Mouse (Mus musculus): ENCODE data around the gene Myo10.

The Myo10 gene

GRCm38 (mm10) chr15:25797888-25798287 lies 175.6 kb downstream of the Myo10 start:
- ChIA-PET CTCF (interaction anchor here in 2 of 4 experiments (0.6 to 1.9 kb wide), 2 partner anchors 17 to 42 kb away, joined by 3 to 12 read pairs; no protein-coding TSS in a partner anchor), POLR2A (interaction anchor here in 2 of 4 experiments (2.7 to 48.8 kb wide), 7 partner anchors 11 to 50 kb away, joined by 9 to 1429 read pairs (median 25); no protein-coding TSS in a partner anchor)

- ChIA-PET CTCF (interaction anchor here in 2 of 4 experiments (0.9 to 1.6 kb wide), 4 partner anchors 10 to 84 kb away, joined by 3 to 6 read pairs (median 4); no protein-coding TSS in a partner anchor), POLR2A (interaction anchor here in 3 of 4 experiments (0.8 to 48.8 kb wide), 10 partner anchors 9 to 54 kb away, joined by 3 to 1429 read pairs (median 4); no protein-coding TSS in a partner anchor)
These were observed 179.4 kb downstream of the Myo10 start for GRCm38 (mm10) chr15:25801726-25802125.

GRCm38 (mm10) chr15:25802194-25802593 lies 179.9 kb downstream of the Myo10 start:
- POLR2A ChIA-PET, result interaction anchor here in 3 of 4 experiments (1.0 to 48.8 kb wide), 9 partner anchors 9 to 55 kb away, joined by 3 to 1429 read pairs (median 4); no protein-coding TSS in a partner anchor
- CTCF ChIA-PET, result interaction anchor here in 2 of 4 experiments (0.9 to 1.6 kb wide), 4 partner anchors 9 to 85 kb away, joined by 3 to 6 read pairs (median 4); no protein-coding TSS in a partner anchor

- ChIA-PET POLR2A (interaction anchor here in 1 of 4 experiments (0.9 to 48.8 kb wide), 3 partner anchors 21 to 157 kb away, joined by 3 to 1341 read pairs (median 4); no protein-coding TSS in a partner anchor), CTCF (no interaction called here)
These were observed 180.8 kb downstream of the Myo10 start for GRCm38 (mm10) chr15:25803111-25803510.

- CTCF ChIA-PET, result interaction anchor here (0.5 to 2.6 kb wide), 70 partner anchors 8 to 521 kb away, joined by 3 to 34 read pairs (median 4); partner anchors contain the start of gene Zfp622 (in 2 of the 4)
These were observed 183.2 kb downstream of the Myo10 start for GRCm38 (mm10) chr15:25805336-25806110.

GRCm38 (mm10) chr15:25806363-25806762 lies 184.0 kb downstream of the Myo10 start:
- ChIA-PET CTCF (interaction anchor here (0.6 to 2.6 kb wide), 19 partner anchors 9 to 238 kb away, joined by 3 to 34 read pairs (median 9); no protein-coding TSS in a partner anchor), POLR2A (interaction anchor here in 3 of 4 experiments (0.5 to 48.8 kb wide), 21 partner anchors 10 to 184 kb away, joined by 3 to 1341 read pairs (median 7); partner anchors contain the start of gene Zfp622 (in 1 of the 3))

More at GRCm38 (mm10) chr15:25805336-25806110, 183.2 kb downstream of the Myo10 start:
- POLR2A ChIA-PET, result interaction anchor here (0.5 to 48.8 kb wide), 57 partner anchors 9 to 1644 kb away, joined by 3 to 1341 read pairs (median 4); partner anchors contain the start of gene Zfp622 (in 2 of the 4)

GRCm38 (mm10) chr15:25806878-25807277 lies 184.6 kb downstream of the Myo10 start:
- CTCF ChIA-PET, result interaction anchor here in 1 of 4 experiments (2.4 kb wide), 1 partner anchor 15 kb away, joined by 13 read pairs; no protein-coding TSS in a partner anchor
- POLR2A ChIA-PET, result interaction anchor here in 3 of 4 experiments (0.5 to 48.8 kb wide), 9 partner anchors 10 to 183 kb away, joined by 3 to 1341 read pairs (median 7); partner anchors contain the start of gene Zfp622 (in 1 of the 3)

- CTCF ChIA-PET, result interaction anchor here in 2 of 4 experiments (0.6 to 2.1 kb wide), 2 partner anchors 13 to 27 kb away, joined by 7 to 9 read pairs; no protein-coding TSS in a partner anchor
- POLR2A ChIA-PET, result interaction anchor here in 2 of 4 experiments (0.6 to 48.8 kb wide), 14 partner anchors 9 to 186 kb away, joined by 3 to 1341 read pairs (median 3); partner anchors contain the start of genes Myo10 (in 1 of the 2) and Zfp622 (in 1 of the 2)
These were observed 186.5 kb downstream of the Myo10 start for GRCm38 (mm10) chr15:25808677-25809460.

GRCm38 (mm10) chr15:25809669-25810068 lies 187.3 kb downstream of the Myo10 start:
- ChIA-PET CTCF (interaction anchor here in 3 of 4 experiments (0.6 to 2.1 kb wide), 6 partner anchors 13 to 176 kb away, joined by 3 to 7 read pairs (median 4); no protein-coding TSS in a partner anchor), POLR2A (interaction anchor here in 3 of 4 experiments (0.6 to 48.8 kb wide), 16 partner anchors 8 to 187 kb away, joined by 3 to 1341 read pairs (median 4); partner anchors contain the start of gene Myo10 (in 1 of the 3))

- CTCF ChIA-PET, result interaction anchor here in 3 of 4 experiments (0.6 to 2.2 kb wide), 22 partner anchors 10 to 397 kb away, joined by 3 to 13 read pairs (median 4); no protein-coding TSS in a partner anchor
- POLR2A ChIA-PET, result interaction anchor here (0.5 to 48.8 kb wide), 50 partner anchors 9 to 1821 kb away, joined by 3 to 1341 read pairs (median 4); partner anchors contain the start of genes Retreg1 (in 2 of the 4), Zfp622 (in 2 of the 4) and Myo10 (in 1 of the 4)
These were observed 189.5 kb downstream of the Myo10 start for GRCm38 (mm10) chr15:25811834-25812250.

- ChIA-PET CTCF (interaction anchor here in 3 of 4 experiments (0.7 to 2.2 kb wide), 16 partner anchors 11 to 181 kb away, joined by 3 to 13 read pairs (median 4); no protein-coding TSS in a partner anchor), POLR2A (interaction anchor here (0.6 to 48.8 kb wide), 39 partner anchors 11 to 796 kb away, joined by 3 to 1341 read pairs (median 4); partner anchors contain the start of genes Retreg1 (in 2 of the 4), Zfp622 (in 2 of the 4) and Myo10 (in 1 of the 4))
These were observed 190.2 kb downstream of the Myo10 start for GRCm38 (mm10) chr15:25812479-25812878.

GRCm38 (mm10) chr15:25814535-25814934 lies 192.2 kb downstream of the Myo10 start:
- POLR2A ChIA-PET, result interaction anchor here in 3 of 4 experiments (0.9 to 48.8 kb wide), 10 partner anchors 8 to 74 kb away, joined by 3 to 1341 read pairs (median 4); partner anchors contain the start of gene Retreg1 (in 1 of the 3)
- CTCF ChIA-PET, result interaction anchor here in 2 of 4 experiments (1.3 to 2.2 kb wide), 2 partner anchors 9 to 10 kb away, joined by 3 to 11 read pairs; no protein-coding TSS in a partner anchor

- ChIA-PET POLR2A (interaction anchor here in 3 of 4 experiments (0.5 to 48.8 kb wide), 7 partner anchors 8 to 63 kb away, joined by 3 to 1341 read pairs (median 11); no protein-coding TSS in a partner anchor), CTCF (no interaction called here)
These were observed 194.9 kb downstream of the Myo10 start for GRCm38 (mm10) chr15:25817191-25817590.

GRCm38 (mm10) chr15:25821981-25822380 lies 199.7 kb downstream of the Myo10 start:
- CTCF ChIA-PET, result no interaction called here
- POLR2A ChIA-PET, result interaction anchor here in 1 of 4 experiments (0.8 to 1.6 kb wide), 4 partner anchors 11 to 17 kb away, joined by 3 to 8 read pairs (median 4); no protein-coding TSS in a partner anchor

GRCm38 (mm10) chr15:25822656-25823055 lies 200.3 kb downstream of the Myo10 start:
- POLR2A ChIA-PET, result interaction anchor here in 1 of 4 experiments (0.8 to 1.6 kb wide), 5 partner anchors 9 to 18 kb away, joined by 3 to 8 read pairs (median 4); no protein-coding TSS in a partner anchor
- CTCF ChIA-PET, result no interaction called here

- POLR2A ChIA-PET, result interaction anchor here in 3 of 4 experiments (0.5 to 5.0 kb wide), 11 partner anchors 9 to 1633 kb away, joined by 3 to 25 read pairs (median 3); no protein-coding TSS in a partner anchor
- CTCF ChIA-PET, result interaction anchor here in 1 of 4 experiments (0.7 kb wide), 1 partner anchor 109 kb away, joined by 4 read pairs; no protein-coding TSS in a partner anchor
These were observed 204.2 kb downstream of the Myo10 start for GRCm38 (mm10) chr15:25826531-25826961.

Measured in embryonic stem cell, embryonic (primary cell).